Mouse (Mus musculus) small intestine, adult 2 months (tissue): Measurements from ENCODE around the gene Pld2. TPM values are rescaled to one million over a fixed set of nuclear protein-coding genes. Genes with fewer than 3 reads are reported as not detected.

Experiments used
- H3K27ac ChIP-seq: fragments of 200-500 bp; 2 replicates; pipeline ENCODE4 v1.5.1; 2012; ENCODE audit warnings: low read depth, low read length, control low read depth, inconsistent platforms; ENCODE audit not compliant: insufficient read depth
- H3K27me3 ChIP-seq: fragments of 200-500 bp; 2 replicates; pipeline ENCODE4 v1.6.1; 2012; ENCODE audit warnings: mild to moderate bottlenecking, moderate library complexity, low read length, inconsistent platforms; ENCODE audit not compliant: control insufficient read depth, insufficient read depth
- H3K36me3 ChIP-seq: fragments of 200-500 bp; 2 replicates; pipeline ENCODE4 v1.6.1; 2012; ENCODE audit warnings: mild to moderate bottlenecking, low read length, control low read depth, inconsistent platforms; ENCODE audit not compliant: control insufficient read depth, insufficient read depth
- H3K4me1 ChIP-seq: fragments of 200-500 bp; 2 replicates; pipeline ENCODE4 v1.6.1; 2012; ENCODE audit warnings: low read length, inconsistent platforms, mixed read lengths; ENCODE audit not compliant: control insufficient read depth, insufficient read depth, insufficient read length
- H3K4me3 ChIP-seq: fragments of 200-500 bp; 2 replicates; pipeline ENCODE4 v1.5.1; 2012; ENCODE audit warnings: low read depth, mild to moderate bottlenecking, control low read depth, inconsistent platforms, low read length, moderate library complexity
- CTCF ChIP-seq: fragments of 200-500 bp; IDR thresholded peaks from 2 replicates; pipeline ENCODE4 v1.5.1; 2012; ENCODE audit warnings: low read depth, mild to moderate bottlenecking, control low read depth, inconsistent platforms, low read length, moderate library complexity, mixed read lengths; ENCODE audit not compliant: insufficient replicate concordance, insufficient read length; ENCODE audit errors: extremely low read depth
- POLR2A ChIP-seq: fragments of 200-500 bp; IDR thresholded peaks from 2 replicates; pipeline ENCODE4 v1.6.1; 2012; ENCODE audit warnings: low read depth, mild to moderate bottlenecking, control low read depth, inconsistent platforms, low read length, moderate library complexity
- WGBS: fragments of 180-500 bp; shearing (Covaris S2); methylation state at CpG from one replicate; pipeline ENCODE4 v1.1.7; 2018; 5-methylcytosine and 5-hydroxymethylcytosine counted together
- polyA plus RNA-seq: library from polyadenylated mRNA; depleted of rRNA; stranded (reverse); fragments of >200 nt; gene quantifications from 2 replicates; pipeline ENCODE4 v1.2.3, GENCODE M21; 2012

Gene Pld2
- polyA plus RNA-seq, 1 experiment = 24.9 TPM

DNA sequence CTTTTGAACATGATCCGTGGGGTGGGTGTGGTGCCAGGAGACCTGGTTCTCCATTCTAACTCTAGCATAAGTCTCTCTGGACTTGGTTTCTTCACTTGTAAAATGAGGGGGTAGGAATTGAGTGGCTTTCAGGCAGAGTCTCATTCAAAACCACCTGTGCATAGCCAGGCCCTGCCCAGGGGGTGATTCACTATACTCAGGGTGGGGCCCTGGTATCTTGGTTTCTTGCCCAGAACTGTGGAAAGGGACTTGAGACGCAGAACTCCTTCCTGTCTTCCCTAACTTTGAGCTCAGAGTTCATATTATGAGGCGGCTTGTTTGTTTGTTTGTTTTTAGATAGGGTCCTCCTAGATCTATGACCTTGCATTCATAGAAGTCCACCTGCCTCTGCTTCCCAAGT lies 37.3 kb downstream of the Pld2 start:
- 14% methylated on average over 3 of the region's 3 CpGs for WGBS
- TF ChIP-seq CTCF (no peak), POLR2A (no peak)
- H3K27me3 ChIP-seq = no peaks in the 10 kb centered on the region
- H3K4me3 ChIP-seq = no peak overlapping the region
- peak overlapping the region; percentile 88 for H3K27ac ChIP-seq
- H3K4me1 ChIP-seq = peaks cover 43% of the 10 kb centered on the region
- H3K36me3 ChIP-seq = no peaks in the 10 kb centered on the region

DNA sequence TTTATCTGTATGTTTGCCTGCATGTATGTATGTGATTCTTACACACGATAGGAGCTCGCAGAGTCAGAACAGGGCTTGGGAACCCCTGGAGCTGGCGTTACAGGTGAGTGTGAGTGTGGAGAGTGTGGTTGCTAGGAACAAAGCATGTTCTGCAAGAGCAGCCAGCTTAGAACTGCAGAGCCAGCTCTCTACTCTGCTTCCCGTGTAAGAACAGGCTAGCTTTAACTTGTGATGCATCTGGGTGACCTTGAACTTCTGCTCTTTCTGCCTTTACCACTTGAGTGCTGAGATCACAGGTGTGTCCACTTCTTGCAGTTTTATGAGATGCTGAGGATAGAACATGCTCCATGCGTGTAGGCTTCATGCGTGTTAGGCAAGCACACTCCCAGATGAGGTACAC lies 39.1 kb downstream of the Pld2 start:
- Histone ChIP-seq H3K27ac (no peak overlapping the region), H3K36me3 (no peaks in the 10 kb centered on the region), H3K4me3 (no peak overlapping the region), H3K27me3 (no peaks in the 10 kb centered on the region), H3K4me1 (peaks cover 43% of the 10 kb centered on the region)
- TF ChIP-seq CTCF (no peak), POLR2A (no peak)
- 83% methylated on average over 6 of the region's 6 CpGs for WGBS

DNA sequence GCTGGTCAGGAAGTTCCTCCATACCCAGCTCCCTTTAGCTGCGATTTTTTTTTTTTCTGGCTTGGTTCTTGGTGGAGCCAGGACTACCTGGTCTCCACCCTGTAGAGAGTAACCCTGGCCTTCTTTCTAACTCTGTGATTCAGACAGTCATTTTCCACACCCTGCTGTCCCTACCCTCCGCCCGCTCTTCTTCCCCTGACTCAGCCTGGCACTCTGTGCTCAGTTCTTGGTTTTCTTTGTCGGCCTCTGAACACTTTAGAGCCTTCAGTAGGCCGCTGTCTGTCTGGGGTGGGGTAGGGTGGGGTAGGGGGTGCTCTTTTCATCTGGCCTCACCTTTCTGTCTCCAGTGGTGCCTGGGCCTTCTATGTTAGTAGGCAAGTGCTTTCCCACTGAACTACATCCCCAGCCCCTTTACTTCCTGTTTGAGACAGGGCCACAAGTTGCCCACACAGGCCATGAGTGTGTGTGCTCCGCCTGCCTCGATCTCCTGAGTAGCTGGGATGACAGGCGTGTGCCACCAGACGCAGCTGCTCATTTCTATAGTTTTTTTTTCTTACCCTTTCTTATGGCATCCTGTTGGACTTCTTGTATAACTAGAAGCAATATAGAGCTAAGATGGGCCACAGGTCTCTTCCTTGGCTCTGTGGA lies 40.0 kb downstream of the Pld2 start:
- Histone ChIP-seq H3K4me3 (no peak overlapping the region), H3K27me3 (no peaks in the 10 kb centered on the region), H3K4me1 (peaks cover 43% of the 10 kb centered on the region), H3K36me3 (no peaks in the 10 kb centered on the region), H3K27ac (peak overlapping the region; percentile 37)
- no peak for TF ChIP-seq POLR2A
- no peak for TF ChIP-seq CTCF
- WGBS = 54% methylated on average over 9 of the region's 9 CpGs

DNA sequence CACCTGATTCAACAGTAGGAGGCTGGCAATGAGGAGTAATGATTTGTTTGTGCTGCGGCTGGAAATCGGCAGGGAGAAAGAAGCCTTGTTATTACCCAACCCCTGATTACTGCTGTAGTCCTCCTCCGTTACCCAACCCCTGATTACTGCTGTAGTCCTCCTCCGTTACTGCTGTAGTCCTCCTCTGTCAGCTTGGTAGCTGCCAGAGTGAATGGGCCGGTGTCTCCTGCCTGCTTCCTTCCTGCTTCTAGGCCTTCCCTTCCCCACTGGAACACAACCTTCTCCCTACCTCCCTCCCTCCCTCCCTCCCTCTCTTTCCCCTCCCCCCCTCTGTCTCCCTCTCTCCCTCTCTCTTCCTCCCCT lies 40.5 kb downstream of the Pld2 start:
- H3K4me1 ChIP-seq = peaks cover 46% of the 10 kb centered on the region
- H3K36me3 ChIP-seq = no peaks in the 10 kb centered on the region
- WGBS = 35% methylated on average over 5 of the region's 5 CpGs
- TF ChIP-seq CTCF (no peak), POLR2A (no peak)
- H3K27ac ChIP-seq = peak overlapping the region; percentile 37; the same call in 1 of the 2 replicates
- H3K27me3 ChIP-seq = no peaks in the 10 kb centered on the region
- H3K4me3 ChIP-seq = no peak overlapping the region

DNA sequence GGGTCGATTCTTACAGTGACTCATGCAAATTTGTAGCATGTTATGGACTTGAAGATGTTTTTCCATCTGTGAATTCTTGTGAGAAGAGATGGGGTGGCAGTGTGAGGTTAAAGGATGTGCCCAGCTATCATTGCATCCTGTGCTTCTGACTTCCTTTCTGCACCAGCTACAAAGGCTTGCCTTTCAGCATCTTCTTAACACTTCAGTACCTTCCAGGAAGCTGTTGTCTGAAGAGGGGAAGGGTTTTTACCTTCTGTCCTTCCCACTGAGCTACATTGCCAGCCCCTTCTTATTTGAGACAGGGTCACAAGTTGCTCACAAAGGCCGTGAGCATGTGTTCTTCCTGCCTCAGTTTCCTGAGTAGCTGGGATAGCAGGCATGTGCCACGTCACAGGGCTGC lies 41.1 kb downstream of the Pld2 start:
- Histone ChIP-seq H3K27me3 (no peaks in the 10 kb centered on the region), H3K36me3 (no peaks in the 10 kb centered on the region), H3K27ac (no peak overlapping the region), H3K4me1 (peaks cover 50% of the 10 kb centered on the region), H3K4me3 (no peak overlapping the region)
- TF ChIP-seq POLR2A (no peak), CTCF (no peak)
- WGBS = 76% methylated on average over 3 of the region's 3 CpGs

DNA sequence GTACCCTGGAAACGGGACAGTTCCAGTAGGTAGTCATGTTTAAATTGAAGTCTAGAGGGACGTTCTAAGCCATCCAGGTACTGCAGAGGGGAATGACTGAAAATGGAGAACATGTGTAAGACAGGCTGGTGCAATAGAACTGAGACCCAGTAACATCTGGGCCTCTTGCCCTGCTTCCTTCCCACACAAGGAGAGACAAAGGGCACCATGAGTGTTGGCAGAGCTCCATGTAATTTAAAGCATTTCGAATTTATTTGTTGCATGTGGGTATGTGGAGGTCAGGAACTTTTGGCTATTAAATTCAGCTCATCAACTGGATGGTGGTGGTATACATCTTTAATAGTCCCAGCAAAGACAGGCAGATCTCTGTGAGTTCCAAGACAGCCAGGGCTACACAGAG lies 42.3 kb downstream of the Pld2 start:
- Histone ChIP-seq H3K36me3 (no peaks in the 10 kb centered on the region), H3K4me3 (no peak overlapping the region), H3K4me1 (peaks cover 52% of the 10 kb centered on the region), H3K27ac (no peak overlapping the region), H3K27me3 (no peaks in the 10 kb centered on the region)
- no peak for TF ChIP-seq CTCF
- no peak for TF ChIP-seq POLR2A
- 33% methylated on average over 3 of the region's 3 CpGs for WGBS

DNA sequence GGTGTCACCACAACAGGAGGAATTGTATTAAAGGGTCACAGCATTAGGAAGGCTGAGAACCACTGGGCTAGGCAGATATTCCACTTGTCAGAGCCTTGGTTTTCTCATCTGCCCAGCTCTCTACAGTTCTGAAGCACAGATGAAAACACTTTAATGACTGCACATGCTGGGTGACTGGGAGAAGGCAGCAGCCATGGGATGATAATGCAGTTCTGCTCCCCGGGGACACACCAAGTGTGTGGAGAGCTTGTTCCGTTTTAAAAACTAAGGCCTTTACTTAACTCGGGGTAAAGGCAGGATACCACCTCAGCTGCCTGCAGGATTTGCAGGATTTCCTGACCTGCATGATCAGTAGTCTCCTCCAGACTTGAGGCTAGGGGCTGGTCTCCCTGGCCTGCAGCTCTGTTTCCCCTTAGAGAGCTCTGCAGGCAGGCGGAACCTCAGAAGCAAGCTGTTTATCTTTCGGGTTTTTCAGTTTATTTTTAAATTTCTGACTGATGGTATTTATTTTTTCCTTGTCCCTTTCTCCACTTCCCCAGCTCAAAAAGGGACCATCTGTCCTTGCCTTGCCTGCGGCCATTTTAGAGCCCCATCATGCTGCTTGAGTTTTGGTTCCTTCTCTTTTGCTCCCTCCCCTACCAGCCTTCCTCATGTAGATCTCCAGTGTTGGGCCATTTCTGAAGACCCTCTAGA lies 43.3 kb downstream of the Pld2 start:
- 64% methylated on average over 6 of the region's 6 CpGs for WGBS

More for the DNA sequence above, 43.3 kb downstream of the Pld2 start:
- Histone ChIP-seq H3K27ac (peak overlapping the region; percentile 14; the same call in 1 of the 2 replicates), H3K4me3 (no peak overlapping the region), H3K36me3 (no peaks in the 10 kb centered on the region), H3K4me1 (peaks cover 53% of the 10 kb centered on the region), H3K27me3 (no peaks in the 10 kb centered on the region)
- TF ChIP-seq CTCF = no peak
- TF ChIP-seq POLR2A = no peak
